Mouse (Mus musculus) spleen, adult 2 months (tissue): ENCODE measurements at regions not wholly inside any gene's neighbourhood (a gene's known extent, or its start where the extent isn't known, plus 50 kb on each side); places are given as distances from the start of the nearest gene placed in this dataset.
A peak's percentile ranks its signal among the peaks of the same experiment; 100 is the strongest.

Source experiments
- DNase-seq, 2 experiments: peaks; one replicate each; pipeline versions ENCODE4 v3.0.0 to v3.0.0-alpha.2; 2012 to 2021; ENCODE audit warnings: low spot score in 2 of 2, low read depth in 1 of 2
- H3K27ac ChIP-seq: fragments of 200-500 bp; 2 replicates; pipeline ENCODE4 v1.5.1; 2012; ENCODE audit warnings: low read length, inconsistent platforms; ENCODE audit not compliant: insufficient read depth
- H3K27me3 ChIP-seq: fragments of 200-500 bp; 2 replicates; pipeline ENCODE4 v1.6.1; 2012; ENCODE audit warnings: mild to moderate bottlenecking, moderate library complexity, low read length, inconsistent platforms; ENCODE audit not compliant: control insufficient read depth, insufficient read depth
- H3K36me3 ChIP-seq: fragments of 200-500 bp; 2 replicates; pipeline ENCODE4 v1.6.1; 2012; ENCODE audit warnings: mild to moderate bottlenecking, low read length, inconsistent platforms; ENCODE audit not compliant: control insufficient read depth, insufficient read depth
- H3K4me1 ChIP-seq: fragments of 200-500 bp; 2 replicates; pipeline ENCODE4 v1.6.1; 2011; ENCODE audit warnings: inconsistent platforms; ENCODE audit not compliant: control insufficient read depth, insufficient read depth, insufficient read length
- H3K4me3 ChIP-seq: fragments of 200-500 bp; 2 replicates; pipeline ENCODE4 v1.5.1; 2011; ENCODE audit warnings: mild to moderate bottlenecking, inconsistent platforms; ENCODE audit not compliant: insufficient read depth, insufficient read length; ENCODE audit errors: extremely low read depth
- CTCF ChIP-seq: fragments of 200-500 bp; IDR thresholded peaks from 2 replicates; pipeline ENCODE4 v1.5.1; 2011; ENCODE audit warnings: mild to moderate bottlenecking, inconsistent platforms; ENCODE audit not compliant: insufficient read depth, insufficient read length, insufficient replicate concordance; ENCODE audit errors: extremely low read depth
- POLR2A ChIP-seq: fragments of 200-500 bp; IDR thresholded peaks from 2 replicates; pipeline ENCODE4 v1.6.1; 2011; ENCODE audit warnings: low read depth, low read length, inconsistent platforms
- WGBS: fragments of 180-500 bp; shearing (Covaris S2); methylation state at CpG from one replicate; pipeline ENCODE4 v1.1.7; 2018; 5-methylcytosine and 5-hydroxymethylcytosine counted together

DNA sequence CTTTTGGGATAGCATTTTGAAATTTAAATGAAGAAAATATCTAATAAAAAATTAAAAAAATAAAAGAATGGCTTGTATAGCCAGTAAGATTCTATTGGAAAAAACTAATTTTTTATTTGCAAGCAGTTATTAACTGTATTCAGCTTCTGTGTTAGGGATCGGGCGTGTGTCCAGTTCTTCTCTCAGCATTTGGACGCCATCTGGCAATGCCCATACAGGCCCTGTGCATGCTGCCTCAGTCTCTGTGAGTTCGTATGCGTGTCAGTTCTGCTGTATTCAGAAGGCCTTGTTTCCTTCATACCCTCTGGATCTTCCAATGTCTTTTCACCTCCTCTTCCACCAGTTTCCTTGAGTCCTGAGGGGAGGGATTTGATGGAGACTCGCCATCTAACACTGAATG is 123.8 kb upstream of the Nabp1 start:
- TF ChIP-seq CTCF (no peak), POLR2A (no peak)
- Histone ChIP-seq H3K27me3 (no peaks in the 10 kb centered on the region), H3K4me1 (no peaks in the 10 kb centered on the region), H3K27ac (no peak overlapping the region), H3K4me3 (no peak overlapping the region), H3K36me3 (no peaks in the 10 kb centered on the region)
- WGBS: 87% methylated on average over 6 of the region's 6 CpGs
- DNase-seq: no peak

DNA sequence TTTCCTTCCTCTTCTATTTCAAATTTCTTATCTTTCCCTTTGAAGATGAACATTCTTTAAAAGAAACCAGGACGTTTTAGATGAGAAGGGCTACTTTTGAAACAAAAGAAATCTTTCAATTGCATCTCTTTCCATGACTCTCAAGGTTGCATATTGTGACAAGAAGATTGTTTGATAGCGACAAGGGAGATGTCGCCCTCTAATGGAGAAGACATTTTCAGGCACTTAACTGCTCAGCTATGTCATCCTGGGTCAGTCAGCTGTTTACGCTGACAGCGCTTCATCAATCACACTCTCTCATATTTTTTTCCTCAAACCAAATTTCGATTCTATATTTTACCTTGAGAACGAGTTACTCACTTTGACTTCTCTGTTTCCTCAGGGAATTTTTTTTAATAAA is 122.2 kb upstream of the Nabp1 start:
- no peak for DNase-seq
- WGBS: 12% methylated on average over 7 of the region's 7 CpGs
- TF ChIP-seq POLR2A (no peak), CTCF (peak; percentile 61; the same call in 1 of the 2 replicates)
- Histone ChIP-seq H3K4me3 (no peak overlapping the region), H3K27ac (no peak overlapping the region), H3K36me3 (no peaks in the 10 kb centered on the region), H3K4me1 (no peaks in the 10 kb centered on the region), H3K27me3 (no peaks in the 10 kb centered on the region)

DNA sequence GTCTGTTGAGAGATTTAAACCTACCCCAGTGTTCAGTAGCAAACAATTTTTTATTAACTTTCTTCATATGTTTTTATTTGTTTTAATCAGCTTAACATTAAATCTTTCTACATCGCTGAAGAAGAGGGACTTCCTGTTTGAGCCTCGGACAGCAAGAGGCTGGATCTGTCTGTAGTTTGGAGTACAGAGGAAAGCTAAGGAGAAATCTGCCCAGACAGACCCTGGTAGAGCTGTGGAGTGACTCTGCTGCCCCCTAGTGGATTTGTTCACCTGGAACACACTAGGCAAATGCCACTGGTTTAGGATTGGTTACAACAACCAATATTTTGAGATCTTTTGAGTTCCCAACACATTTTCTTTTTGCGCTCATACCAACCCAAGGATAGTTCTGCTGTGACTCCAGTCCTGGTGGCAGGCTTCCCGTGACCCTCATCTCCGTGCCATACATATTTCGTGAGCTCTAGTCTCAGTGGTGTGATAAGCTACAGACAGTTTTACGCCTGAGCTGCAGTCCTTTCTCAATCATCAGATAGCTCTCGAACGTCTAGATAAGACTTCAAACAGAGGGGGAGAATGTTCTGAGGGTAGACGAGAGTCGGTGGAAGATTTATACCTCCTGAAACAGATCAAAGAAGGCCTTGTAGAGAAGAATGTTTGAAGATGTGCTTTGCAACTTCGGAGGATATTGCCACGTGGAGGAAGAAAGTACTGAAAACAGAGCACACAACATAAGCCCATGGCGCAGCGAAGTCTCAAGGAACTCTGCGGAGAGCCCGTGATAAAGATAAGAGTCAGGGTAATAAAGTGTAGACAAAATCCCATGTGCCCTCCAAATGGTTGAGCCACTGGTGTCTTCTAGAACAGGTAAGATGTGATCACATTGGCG is 119.0 kb upstream of the Nabp1 start:
- Histone ChIP-seq H3K27me3 (no peaks in the 10 kb centered on the region), H3K4me3 (no peak overlapping the region), H3K27ac (no peak overlapping the region), H3K4me1 (0 out of 2 replicates have a peak, but pooled peaks cover 4% of the 10 kb centered on the region), H3K36me3 (no peaks in the 10 kb centered on the region)
- TF ChIP-seq POLR2A (no peak), CTCF (peak; percentile 82; the same call in 1 of the 2 replicates)
- DNase-seq: peak; percentile 65 to 73
- WGBS: 27% methylated on average over 18 of the region's 18 CpGs

DNA sequence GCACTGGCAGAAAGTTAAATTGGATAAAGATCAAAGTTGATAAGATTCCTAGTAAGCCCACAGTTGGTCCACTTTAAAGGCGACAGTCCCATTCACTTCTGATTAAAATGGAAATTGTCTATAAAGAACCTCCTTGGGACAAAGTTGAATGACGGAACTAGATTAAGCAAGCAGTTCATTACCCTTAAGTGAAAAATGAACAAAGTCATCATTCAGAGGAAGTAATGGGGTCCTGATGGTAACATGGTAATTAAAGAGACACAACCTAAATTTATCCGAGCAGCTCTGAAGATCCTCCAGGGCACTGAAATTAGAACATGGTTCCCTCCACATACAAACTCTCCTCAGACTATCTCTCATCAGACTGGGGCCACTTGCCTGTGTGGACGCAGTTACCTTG is 116.4 kb upstream of the Nabp1 start:
- TF ChIP-seq CTCF: no peak
- Histone ChIP-seq H3K27me3 (no peaks in the 10 kb centered on the region), H3K4me3 (no peak overlapping the region), H3K27ac (no peak overlapping the region), H3K4me1 (0 out of 2 replicates have a peak, but pooled peaks cover 5% of the 10 kb centered on the region), H3K36me3 (no peaks in the 10 kb centered on the region)
- DNase-seq: no peak
- WGBS: 72% methylated on average over 4 of the region's 4 CpGs

DNA sequence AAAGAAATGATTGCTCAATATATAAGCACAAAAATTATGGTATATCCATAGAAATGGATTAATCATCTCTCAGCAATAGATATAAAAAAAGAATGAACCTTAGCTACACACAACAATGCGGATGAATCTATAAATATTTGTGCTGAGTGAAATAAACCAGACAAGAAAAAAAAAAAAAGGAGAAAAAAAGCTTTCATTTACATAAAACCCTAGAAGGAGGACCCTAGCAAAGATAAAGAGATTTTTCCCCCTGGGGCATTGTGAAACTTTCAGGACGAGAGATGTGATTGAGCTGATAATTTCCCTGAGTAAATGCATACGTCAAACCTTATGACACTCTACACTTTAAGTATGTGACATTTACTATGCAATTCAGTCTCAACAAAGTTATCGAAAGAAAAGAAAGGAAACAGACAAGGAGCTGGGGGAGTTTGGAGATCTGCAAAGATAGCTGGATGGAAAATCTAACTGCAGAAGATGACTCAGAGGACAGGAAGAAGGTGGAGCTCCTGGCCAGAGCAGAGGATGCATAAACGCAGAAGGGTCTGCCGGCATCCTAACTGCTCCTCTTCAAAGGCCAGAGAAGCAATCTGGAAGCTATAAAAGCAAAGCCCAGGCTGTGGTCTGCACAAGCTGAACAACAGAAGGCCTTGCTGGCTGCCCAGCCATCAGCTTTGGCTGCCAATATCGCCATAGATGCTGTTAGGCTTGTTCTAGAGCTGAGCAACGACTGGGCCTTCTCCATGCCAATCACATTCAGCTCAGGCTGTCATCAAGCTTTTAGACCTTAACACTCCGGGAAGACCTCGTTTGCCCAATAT is 115.6 kb upstream of the Nabp1 start:
- Histone ChIP-seq H3K36me3 (no peaks in the 10 kb centered on the region), H3K27ac (peak overlapping the region; percentile 45; the same call in 1 of the 2 replicates)
- DNase-seq: no peak

DNA sequence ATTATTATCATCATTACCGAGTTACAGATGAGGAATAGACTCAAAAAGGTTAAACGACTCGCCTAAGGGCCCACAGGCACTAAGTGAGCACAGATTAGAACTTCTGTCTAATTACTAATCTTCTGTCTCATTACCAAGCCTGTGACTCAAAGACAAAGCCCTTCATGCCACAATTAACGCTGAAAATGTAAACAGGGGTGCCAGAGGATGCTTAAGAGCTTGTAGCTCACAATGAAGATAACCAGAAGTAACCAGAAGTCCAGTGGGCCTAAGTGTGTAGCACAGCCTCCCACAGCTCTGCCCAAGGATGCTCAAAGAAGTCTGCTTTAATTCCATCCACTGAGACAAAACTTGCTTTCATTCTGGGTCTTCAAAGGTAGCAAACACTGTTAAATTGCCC is 113.7 kb upstream of the Nabp1 start:
- TF ChIP-seq CTCF: no peak
- no peak for TF ChIP-seq POLR2A
- Histone ChIP-seq H3K4me1 (0 out of 2 replicates have a peak, but pooled peaks cover 5% of the 10 kb centered on the region), H3K36me3 (no peaks in the 10 kb centered on the region), H3K27me3 (no peaks in the 10 kb centered on the region), H3K27ac (no peak overlapping the region), H3K4me3 (no peak overlapping the region)
- 67% methylated on average over 4 of the region's 4 CpGs for WGBS
- DNase-seq: no peak

More for the DNA sequence above, 115.6 kb upstream of the Nabp1 start:
- WGBS: 42% methylated on average over 10 of the region's 10 CpGs
- Histone ChIP-seq H3K27me3 (no peaks in the 10 kb centered on the region), H3K4me3 (no peak overlapping the region), H3K4me1 (0 out of 2 replicates have a peak, but pooled peaks cover 5% of the 10 kb centered on the region)
- TF ChIP-seq POLR2A (no peak), CTCF (no peak)
